ENCODE assay signal across 8 mouse cellular contexts in the genomic region with DNA sequence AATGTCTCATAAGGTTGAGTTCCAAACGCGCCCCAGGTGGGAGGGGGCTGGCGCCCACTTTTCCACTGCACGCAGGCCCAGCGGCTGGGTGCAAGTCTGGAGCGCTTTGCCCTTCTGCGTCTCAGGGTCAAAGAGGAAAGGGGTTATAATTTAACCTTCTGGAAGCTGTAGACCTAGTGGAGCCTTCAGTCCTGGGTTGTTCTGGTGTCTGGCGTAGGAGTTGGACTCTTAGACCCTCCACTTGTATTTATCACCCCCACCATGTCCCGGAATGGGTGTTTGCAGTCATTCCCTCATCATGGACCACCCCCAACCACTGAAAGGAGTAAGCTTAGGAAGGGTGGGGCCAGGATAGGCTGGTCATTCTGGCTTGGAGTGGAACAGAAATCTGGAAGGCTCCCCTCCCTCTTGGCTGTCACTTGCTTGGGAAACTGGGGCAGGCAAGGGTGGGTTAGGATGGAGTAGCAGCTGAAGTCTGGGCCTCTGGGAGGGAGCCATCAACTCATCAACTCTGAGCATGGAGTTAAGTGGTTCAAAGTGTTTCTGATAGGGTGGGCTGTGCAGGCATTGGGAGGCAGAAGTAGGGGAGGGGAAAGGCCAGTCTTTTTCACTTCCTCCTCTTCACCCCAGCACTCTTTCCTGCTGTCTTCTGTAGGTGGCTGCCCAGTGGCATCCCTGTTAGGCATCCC. TPM values are rescaled to one million over a fixed set of nuclear protein-coding genes. Genes with fewer than 3 reads are reported as not detected.
DNase-seq lines count a peak whose midpoint lies in the region; ATAC-seq and TF ChIP-seq lines count a peak whose summit lies in the region.

No protein-coding gene starts in this region.

- 46% methylated on average over 9 of the region's 9 CpGs for WGBS in heart, embryonic 15.5 days
- WGBS in small intestine, adult 2 months = 57% methylated on average over 9 of the region's 9 CpGs

- H3K36me3 ChIP-seq in ES-Bruce4 (ENCODE audit: control insufficient read depth, insufficient read depth, low read length, poor library complexity, severe bottlenecking) = no peaks in the 10 kb centered on the region
- no peaks in the 10 kb centered on the region for H3K36me3 ChIP-seq in heart, embryonic 15.5 days
- H3K36me3 ChIP-seq in small intestine, adult 2 months (ENCODE audit: control insufficient read depth, insufficient read depth, low read length) = no peaks in the 10 kb centered on the region

- peak overlapping the region; percentile 96 for H3K4me2 ChIP-seq in heart, embryonic 15.5 days

- no peaks in the 10 kb centered on the region for H3K9me3 ChIP-seq in ES-Bruce4 (replicated peaks; ENCODE audit: control insufficient read depth, insufficient read depth, low read length, poor library complexity, severe bottlenecking)
- H3K9me3 ChIP-seq in heart, embryonic 15.5 days (replicated peaks) = no peaks in the 10 kb centered on the region

- TF ChIP-seq POLR2A in ES-Bruce4 (IDR thresholded peaks at IDR 0.05; ENCODE audit: insufficient read depth, low read length) = no peak
- TF ChIP-seq POLR2A in small intestine, adult 2 months (IDR thresholded peaks at IDR 0.05; ENCODE audit: low read depth, low read length) = no peak

- TF ChIP-seq EP300 in ES-Bruce4 (IDR thresholded peaks at IDR 0.05; ENCODE audit: insufficient read depth, low read depth, low read length) = no peak

- intact Hi-C loops in gastrocnemius, adult 2 months (cut with DNase I) = loop anchor here (10.0 kb wide), 1 partner anchor 53 kb away; no protein-coding TSS in a partner anchor

- peak overlapping the region; percentile 87 for H3K4me3 ChIP-seq in gastrocnemius, adult 2 months
- H3K4me3 ChIP-seq in ES-Bruce4 (ENCODE audit: low read depth, low read length) = no peak overlapping the region
- H3K4me3 ChIP-seq in heart, embryonic 15.5 days = peak overlapping the region; percentile 65
- peak overlapping the region; percentile 74 for H3K4me3 ChIP-seq in small intestine, adult 2 months (ENCODE audit: low read depth, low read length)

- DNase-seq in gastrocnemius, adult 2 months = peak; percentile 55
- DNase-seq in gastrocnemius, postnatal 10 days = no peak
- peak; percentile 75 to 88 for DNase-seq in kidney, postnatal 36 days
- no peak for DNase-seq in adrenal gland, adult 18-20 months (ENCODE audit: low spot score in 2 of 2)
- DNase-seq in urinary bladder, postnatal 10 days (ENCODE audit: low spot score) = no peak

- no peak for TF ChIP-seq CTCF in gastrocnemius, adult 2 months (IDR thresholded peaks at IDR 0.05)
- TF ChIP-seq CTCF in ES-Bruce4 (IDR thresholded peaks at IDR 0.05; ENCODE audit: low read depth, low read length) = no peak
- TF ChIP-seq CTCF in small intestine, adult 2 months (IDR thresholded peaks at IDR 0.05; ENCODE audit: extremely low read depth, insufficient read length, insufficient replicate concordance, low read depth, low read length) = no peak

- H3K4me1 ChIP-seq in ES-Bruce4 (ENCODE audit: control insufficient read depth, insufficient read depth, low read length) = peaks cover 2% of the 10 kb centered on the region
- peaks cover 33% of the 10 kb centered on the region for H3K4me1 ChIP-seq in heart, embryonic 15.5 days (replicated peaks)
- peaks cover 7% of the 10 kb centered on the region for H3K4me1 ChIP-seq in small intestine, adult 2 months (ENCODE audit: control insufficient read depth, insufficient read depth, insufficient read length, low read length)

- H3K9ac ChIP-seq in ES-Bruce4 (ENCODE audit: low read depth, poor library complexity, severe bottlenecking) = peak overlapping the region; percentile 84; the same call in 1 of the 2 replicates
- H3K9ac ChIP-seq in heart, embryonic 15.5 days = peak overlapping the region; percentile 72; the same call in 1 of the 2 replicates

- ATAC-seq in heart, embryonic 15.5 days (replicated peaks; ENCODE audit: insufficient number of reproducible peaks, insufficient read depth, low FRiP score, low read depth) = no peak

- H3K27ac ChIP-seq in gastrocnemius, adult 2 months = peak overlapping the region; percentile 86
- H3K27ac ChIP-seq in ES-Bruce4 (ENCODE audit: insufficient read depth, low read length) = no peak overlapping the region
- no peak overlapping the region; the same call in 1 of the 2 replicates for H3K27ac ChIP-seq in heart, embryonic 15.5 days
- H3K27ac ChIP-seq in small intestine, adult 2 months (ENCODE audit: insufficient read depth, low read depth, low read length) = peak overlapping the region; percentile 10; the same call in 1 of the 2 replicates

- H3K27me3 ChIP-seq in ES-Bruce4 (ENCODE audit: control insufficient read depth, insufficient read depth, low read length, poor library complexity, severe bottlenecking) = peaks cover 9% of the 10 kb centered on the region
- peaks cover 31% of the 10 kb centered on the region for H3K27me3 ChIP-seq in heart, embryonic 15.5 days
- H3K27me3 ChIP-seq in small intestine, adult 2 months (ENCODE audit: control insufficient read depth, insufficient read depth, low read length) = peaks cover 16% of the 10 kb centered on the region

RNA-seq across cellular contexts. Expression of a gene that starts 0.9 kb away (rescaled TPM):
- 1 to 10 TPM; 4.2 to 5.7 TPM for total RNA-seq in gastrocnemius, adult 2 months (2021)
- 1 to 10 TPM; 6.3 to 8.9 TPM for total RNA-seq in gastrocnemius, postnatal 10 days (2021)
- 1.7 and 4.9 TPM in 2 replicates for polyA plus RNA-seq in ES-Bruce4 (2011; ENCODE audit: insufficient read depth, insufficient read length, low read depth, missing spikeins)
- polyA plus RNA-seq in heart, embryonic 15.5 days (2015; fragmentation: Nextera tagmentation; extraction: Ambion mirVana) = 1.5 and 4.6 TPM in 2 replicates
- 7.1 and 8.4 TPM in 2 replicates for polyA plus RNA-seq in small intestine, adult 2 months (2012; rRNA removed)
- 10 to 100 TPM; 19.8 to 20.9 TPM for total RNA-seq in adrenal gland, adult 18-20 months (2021)

RNA-seq across cellular contexts. Expression of a gene that starts 36.5 kb away (rescaled TPM):
- not detected for total RNA-seq in gastrocnemius, adult 2 months (2021)
- total RNA-seq in gastrocnemius, postnatal 10 days (2021) = not detected
- polyA plus RNA-seq in ES-Bruce4 (2011; ENCODE audit: insufficient read depth, insufficient read length, low read depth, missing spikeins) = 2.0 and 2.2 TPM in 2 replicates
- 0.18 and 0.37 TPM in 2 replicates for polyA plus RNA-seq in heart, embryonic 15.5 days (2015; fragmentation: Nextera tagmentation; extraction: Ambion mirVana)
- 0.50 and 0.51 TPM in 2 replicates for polyA plus RNA-seq in small intestine, adult 2 months (2012; rRNA removed)
- under 1 TPM; 0.27 to 0.61 TPM for total RNA-seq in adrenal gland, adult 18-20 months (2021)

RNA-seq across cellular contexts. Expression of a gene that starts 39.6 kb away (rescaled TPM):
- total RNA-seq in gastrocnemius, adult 2 months (2021) = 1 to 10 TPM; 2.0 to 3.6 TPM
- total RNA-seq in gastrocnemius, postnatal 10 days (2021) = 1 to 10 TPM; 5.8 to 6.7 TPM
- polyA plus RNA-seq in ES-Bruce4 (2011; ENCODE audit: insufficient read depth, insufficient read length, low read depth, missing spikeins) = 1.7 and 4.5 TPM in 2 replicates
- polyA plus RNA-seq in heart, embryonic 15.5 days (2015; fragmentation: Nextera tagmentation; extraction: Ambion mirVana) = 5.5 and 6.4 TPM in 2 replicates
- 0.86 and 2.2 TPM in 2 replicates for polyA plus RNA-seq in small intestine, adult 2 months (2012; rRNA removed)
- total RNA-seq in adrenal gland, adult 18-20 months (2021) = 1 to 10 TPM; 2.8 to 5.6 TPM

RNA-seq across cellular contexts. Expression of a gene that starts 46.4 kb away (rescaled TPM):
- not detected for total RNA-seq in gastrocnemius, adult 2 months (2021)
- not detected for total RNA-seq in gastrocnemius, postnatal 10 days (2021)
- polyA plus RNA-seq in ES-Bruce4 (2011; ENCODE audit: insufficient read depth, insufficient read length, low read depth, missing spikeins) = not detected in 2 replicates
- not detected in 2 replicates for polyA plus RNA-seq in heart, embryonic 15.5 days (2015; fragmentation: Nextera tagmentation; extraction: Ambion mirVana)
- polyA plus RNA-seq in small intestine, adult 2 months (2012; rRNA removed) = not detected in 2 replicates
- not detected for total RNA-seq in adrenal gland, adult 18-20 months (2021)

RNA-seq across cellular contexts. Expression of a gene that starts 55.8 kb away (rescaled TPM):
- total RNA-seq in gastrocnemius, adult 2 months (2021) = 10 to 100 TPM; 18.6 to 21.8 TPM
- total RNA-seq in gastrocnemius, postnatal 10 days (2021) = 10 to 100 TPM; 24.0 to 26.7 TPM
- 17.2 and 20.1 TPM in 2 replicates for polyA plus RNA-seq in ES-Bruce4 (2011; ENCODE audit: insufficient read depth, insufficient read length, low read depth, missing spikeins)
- polyA plus RNA-seq in heart, embryonic 15.5 days (2015; fragmentation: Nextera tagmentation; extraction: Ambion mirVana) = 2.6 and 3.0 TPM in 2 replicates
- 4.3 and 11.4 TPM in 2 replicates for polyA plus RNA-seq in small intestine, adult 2 months (2012; rRNA removed)
- 10 to 100 TPM; 71.1 to 83.3 TPM for total RNA-seq in adrenal gland, adult 18-20 months (2021)

Comparison
In these comparisons a context has a peak if more than half of its experiments do, and no peak if none do; other contexts are left out.
1. DNase-seq: peak in gastrocnemius, adult 2 months (single experiment) and kidney, postnatal 36 days (2 of 2); none in gastrocnemius, postnatal 10 days (single experiment), adrenal gland, adult 18-20 months (0 of 2) and urinary bladder, postnatal 10 days (single experiment).
2. H3K27ac ChIP-seq: peak in gastrocnemius, adult 2 months (single experiment) and small intestine, adult 2 months (single experiment); none in ES-Bruce4 (single experiment) and heart, embryonic 15.5 days (single experiment).